ENCODE assay signal across 9 mouse cellular contexts in the genomic region with DNA sequence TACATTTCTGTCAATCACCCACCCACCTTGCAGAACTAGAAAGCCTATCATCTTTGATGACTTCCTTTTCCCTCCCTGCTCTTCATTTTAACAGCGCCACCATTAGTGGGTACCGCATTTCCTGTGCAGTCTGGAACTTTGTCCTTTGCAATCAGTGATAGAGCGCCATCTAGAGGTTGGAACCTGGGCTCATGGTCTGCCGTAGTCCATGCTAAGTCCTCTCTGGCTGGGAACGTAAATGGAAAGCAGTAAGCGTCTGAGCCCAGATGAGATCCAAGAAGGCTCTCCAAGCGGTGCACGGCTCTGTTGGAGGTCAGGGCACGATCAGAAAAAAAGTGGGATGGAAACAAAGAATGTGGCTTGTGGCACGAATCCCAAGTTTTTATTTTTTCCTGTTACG. TPM values are rescaled to one million over a fixed set of nuclear protein-coding genes. Genes with fewer than 3 reads are reported as not detected.
A peak's percentile ranks its signal among the peaks of the same experiment; 100 is the strongest.
DNase-seq lines count a peak whose midpoint lies in the region; ATAC-seq lines count a peak whose summit lies in the region.
"Had no signal": no experiment of that assay in that cellular context is flagged by ENCODE, and none has a peak within 500 bp of the region (broad histone marks: within the 10 kb centered on the region; RNA-seq: fewer than 3 reads in every experiment).

No protein-coding gene starts in this region.

- no peak overlapping the region for H3K9ac ChIP-seq in intestine, embryonic 15.5 days

- no peak overlapping the region for H3K4me3 ChIP-seq in heart, embryonic 10.5 days
- H3K4me3 ChIP-seq in intestine, embryonic 15.5 days (replicated peaks), result no peak overlapping the region

- 0 out of 2 replicates have a peak, but pooled peaks cover 3% of the 10 kb centered on the region for H3K27me3 ChIP-seq in heart, embryonic 10.5 days (ENCODE audit: insufficient read depth, poor library complexity, severe bottlenecking)
- no peaks in the 10 kb centered on the region for H3K27me3 ChIP-seq in intestine, embryonic 15.5 days (replicated peaks)

- ATAC-seq in intestine, embryonic 15.5 days, result no peak

- H3K4me2 ChIP-seq in intestine, embryonic 15.5 days (replicated peaks), result no peak overlapping the region

- H3K36me3 ChIP-seq in heart, embryonic 10.5 days, result no peaks in the 10 kb centered on the region
- H3K36me3 ChIP-seq in intestine, embryonic 15.5 days, result no peaks in the 10 kb centered on the region

- DNase-seq in heart, adult 11 months, result peak; percentile 76
- no peak for DNase-seq in heart, postnatal 25 days (ENCODE audit: low spot score)
- DNase-seq in thymus, postnatal 0 days (ENCODE audit: low spot score), result peak; percentile 43
- no peak for DNase-seq in thymus, postnatal 36 days
- DNase-seq in cerebellum, adult 9-10 months, result peak; percentile 19
- peak; percentile 75 for DNase-seq in heart, embryonic 10.5 days (ENCODE audit: low spot score)
- DNase-seq in lung, postnatal 10 days, result peak; percentile 67

- WGBS in heart, embryonic 10.5 days, result 42% methylated on average over 11 of the region's 11 CpGs
- WGBS in intestine, embryonic 15.5 days, result 63% methylated on average over 11 of the region's 11 CpGs

- H3K9me3 ChIP-seq in heart, embryonic 10.5 days, result no peaks in the 10 kb centered on the region
- no peaks in the 10 kb centered on the region for H3K9me3 ChIP-seq in intestine, embryonic 15.5 days

- intact Hi-C loops in heart, postnatal 25 days (cut with DNase I), result no loop called here

- no peak overlapping the region for H3K27ac ChIP-seq in heart, embryonic 10.5 days
- H3K27ac ChIP-seq in intestine, embryonic 15.5 days, result no peak overlapping the region

- H3K4me1 ChIP-seq in heart, embryonic 10.5 days, result no peaks in the 10 kb centered on the region
- H3K4me1 ChIP-seq in intestine, embryonic 15.5 days (replicated peaks), result no peaks in the 10 kb centered on the region

RNA-seq across cellular contexts. Expression of gene C2cd4b, which starts 23.8 kb away (rescaled TPM):
- 1 to 10 TPM; 1.6 to 1.9 TPM for total RNA-seq in heart, postnatal 25 days (2021)
- polyA plus RNA-seq in thymus, postnatal 0 days (2015; fragmentation: Nextera tagmentation; extraction: Ambion mirVana), result 0.09 and 0.47 TPM in 2 replicates
- polyA plus RNA-seq in heart, embryonic 10.5 days (2016; fragmentation: Nextera tagmentation; extraction: Ambion mirVana), result 2.3 and 2.8 TPM in 2 replicates
- 1.1 and 1.3 TPM in 2 replicates for polyA plus RNA-seq in intestine, embryonic 15.5 days (2015; fragmentation: Nextera tagmentation; extraction: Ambion mirVana)
- total RNA-seq: hematopoietic stem cell, adult 5-6 weeks had no signal

Comparison
In these comparisons a context has a peak if more than half of its experiments do, and no peak if none do; other contexts are left out.
1. DNase-seq: peak in heart, adult 11 months (single experiment), thymus, postnatal 0 days (single experiment), cerebellum, adult 9-10 months (single experiment), heart, embryonic 10.5 days (single experiment) and lung, postnatal 10 days (single experiment); none in heart, postnatal 25 days (single experiment) and thymus, postnatal 36 days (0 of 2).